Mouse (Mus musculus) spleen, postnatal 4 days (tissue): ENCODE data around the gene Cdon.

Experiments used
- DNase-seq, 2 experiments: peaks; one replicate each; pipeline ENCODE4 v3.0.0; 2022; ENCODE audit warnings: low spot score in 2 of 2

The Cdon gene

GRCm38 (mm10) chr9:35493033-35493732, 72.3 kb downstream of the Cdon start:
- no peak for DNase-seq

GRCm38 (mm10) chr9:35493733-35494092, 72.8 kb downstream of the Cdon start:
- DNase-seq = no peak

GRCm38 (mm10) chr9:35494937-35495336, 74.0 kb downstream of the Cdon start:
- DNase-seq = no peak

- DNase-seq = no peak
These were observed 74.5 kb downstream of the Cdon start for GRCm38 (mm10) chr9:35495471-35495870.

GRCm38 (mm10) chr9:35499946-35500345, 79.0 kb downstream of the Cdon start:
- DNase-seq = no peak

- DNase-seq = no peak
These were observed 81.6 kb downstream of the Cdon start for GRCm38 (mm10) chr9:35502361-35503000.

- no peak for DNase-seq
These were observed 87.3 kb downstream of the Cdon start for GRCm38 (mm10) chr9:35508234-35508633.

GRCm38 (mm10) chr9:35513900-35514299, 93.0 kb downstream of the Cdon start:
- DNase-seq = no peak

- DNase-seq = no peak
These were observed 95.3 kb downstream of the Cdon start for GRCm38 (mm10) chr9:35516182-35516581.

GRCm38 (mm10) chr9:35516711-35517110, 95.8 kb downstream of the Cdon start:
- DNase-seq = no peak

GRCm38 (mm10) chr9:35518169-35518568, 97.2 kb downstream of the Cdon start, which contains the start of gene Gm1113:
TSS of gene Gm1113 (minus strand) at chr9:35518269.
- DNase-seq = no peak

- no peak for DNase-seq
These were observed 99.9 kb downstream of the Cdon start for GRCm38 (mm10) chr9:35520631-35521348.

- DNase-seq = no peak
These were observed 101.3 kb downstream of the Cdon start for GRCm38 (mm10) chr9:35522241-35522640.

- no peak for DNase-seq
These were observed 102.0 kb downstream of the Cdon start for GRCm38 (mm10) chr9:35522821-35523515.

GRCm38 (mm10) chr9:35523541-35523940, 102.6 kb downstream of the Cdon start:
- DNase-seq = no peak

- peak; percentile 48 to 74 for DNase-seq
These were observed 103.0 kb downstream of the Cdon start for GRCm38 (mm10) chr9:35523941-35524411.

- DNase-seq = no peak
These were observed 108.2 kb downstream of the Cdon start for GRCm38 (mm10) chr9:35529141-35529540.

GRCm38 (mm10) chr9:35529796-35530195, 108.9 kb downstream of the Cdon start:
- DNase-seq = no peak

- DNase-seq = no peak
These were observed 112.3 kb downstream of the Cdon start for GRCm38 (mm10) chr9:35533266-35533665.

- DNase-seq = peak in 1 of 2 experiments; percentile 21
These were observed 114.2 kb downstream of the Cdon start for GRCm38 (mm10) chr9:35535110-35535509.

- no peak for DNase-seq
These were observed 114.9 kb downstream of the Cdon start for GRCm38 (mm10) chr9:35535876-35536275.
